Mouse (Mus musculus): ENCODE measurements at regions not wholly inside any gene's neighbourhood (a gene's known extent, or its start where the extent isn't known, plus 50 kb on each side); places are given as distances from the start of the nearest gene placed in this dataset.

DNA sequence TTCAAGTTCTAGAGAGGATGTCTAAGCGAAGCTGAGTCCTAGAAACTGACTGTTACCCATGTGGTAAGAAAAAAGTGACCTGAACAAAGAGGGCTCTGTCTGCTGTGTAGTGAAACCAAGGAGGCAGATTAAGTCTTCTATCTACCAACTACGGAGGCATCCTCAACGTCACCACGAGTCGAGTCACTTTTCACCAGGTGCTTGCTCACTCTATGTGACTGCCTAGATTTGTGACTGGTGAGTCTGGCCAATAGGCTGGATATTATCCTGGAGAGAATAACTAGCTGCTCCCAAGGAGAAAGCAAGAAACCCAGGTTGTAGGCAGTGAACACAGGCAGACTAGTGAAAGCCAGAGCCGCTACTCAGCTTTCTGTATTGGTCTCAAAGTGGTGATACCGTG lies 191.2 kb downstream of the Cd83 start:
- Histone ChIP-seq H3K9ac (no peak overlapping the region), H3K27me3 (no peaks in the 10 kb centered on the region), H3K27ac (no peak overlapping the region), H3K4me1 (replicated peaks) (no peaks in the 10 kb centered on the region), H3K36me3 (no peaks in the 10 kb centered on the region), H3K4me2 (no peak overlapping the region), H3K4me3 (replicated peaks) (no peak overlapping the region), H3K9me3 (replicated peaks) (no peaks in the 10 kb centered on the region)
- 77% methylated on average over 7 of the region's 7 CpGs for WGBS (ENCODE audit: insufficient replicate concordance)
- DNase-seq (no peak), ATAC-seq (ENCODE audit: low read depth) (no peak)

GRCm38 (mm10) chr13:43976676-43977075 lies 192.1 kb downstream of the Cd83 start:
- H3K36me3 ChIP-seq, result no peaks in the 10 kb centered on the region
- H3K9ac ChIP-seq, result no peak overlapping the region
- DNase-seq (no peak), ATAC-seq (ENCODE audit: low read depth) (no peak)
- no peak overlapping the region for H3K4me3 ChIP-seq (replicated peaks)
- H3K4me1 ChIP-seq (replicated peaks), result no peaks in the 10 kb centered on the region
- no peaks in the 10 kb centered on the region for H3K27me3 ChIP-seq
- no peaks in the 10 kb centered on the region for H3K9me3 ChIP-seq (replicated peaks)
- no peak overlapping the region for H3K27ac ChIP-seq
- 48% methylated on average over 7 of the region's 7 CpGs for WGBS (ENCODE audit: insufficient replicate concordance)
- no peak overlapping the region for H3K4me2 ChIP-seq

DNA sequence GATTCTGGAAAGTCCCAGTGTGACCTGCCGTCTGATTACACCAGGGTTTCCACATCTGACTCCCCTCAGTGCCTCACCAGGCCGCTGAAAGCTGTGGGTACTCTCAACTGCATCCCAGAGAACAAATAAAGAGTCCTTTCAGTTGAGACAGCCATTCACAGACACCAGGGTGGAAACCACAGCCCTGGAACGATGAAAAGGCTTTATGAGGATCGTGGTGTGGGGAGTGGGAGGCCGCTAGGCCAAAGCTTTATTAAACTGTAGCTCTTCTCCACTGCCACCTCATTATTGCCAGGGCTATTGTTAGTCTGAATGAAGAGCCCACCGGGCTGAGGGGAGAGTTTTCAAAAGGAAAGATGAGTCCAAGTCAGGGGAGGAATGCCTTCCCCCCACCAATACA lies 202.8 kb downstream of the Cd83 start:
- H3K36me3 ChIP-seq, result no peaks in the 10 kb centered on the region
- H3K27me3 ChIP-seq, result no peaks in the 10 kb centered on the region
- H3K27ac ChIP-seq, result no peak overlapping the region
- no peak for ATAC-seq (ENCODE audit: low read depth)
- H3K4me1 ChIP-seq (replicated peaks), result 0 out of 2 replicates have a peak, but pooled peaks cover 3% of the 10 kb centered on the region
- no peak overlapping the region for H3K4me2 ChIP-seq
- H3K9me3 ChIP-seq (replicated peaks), result no peaks in the 10 kb centered on the region
- 60% methylated on average over 6 of the region's 6 CpGs for WGBS (ENCODE audit: insufficient replicate concordance)
- H3K9ac ChIP-seq, result no peak overlapping the region
- H3K4me3 ChIP-seq (replicated peaks), result no peak overlapping the region
- no peak for DNase-seq

DNA sequence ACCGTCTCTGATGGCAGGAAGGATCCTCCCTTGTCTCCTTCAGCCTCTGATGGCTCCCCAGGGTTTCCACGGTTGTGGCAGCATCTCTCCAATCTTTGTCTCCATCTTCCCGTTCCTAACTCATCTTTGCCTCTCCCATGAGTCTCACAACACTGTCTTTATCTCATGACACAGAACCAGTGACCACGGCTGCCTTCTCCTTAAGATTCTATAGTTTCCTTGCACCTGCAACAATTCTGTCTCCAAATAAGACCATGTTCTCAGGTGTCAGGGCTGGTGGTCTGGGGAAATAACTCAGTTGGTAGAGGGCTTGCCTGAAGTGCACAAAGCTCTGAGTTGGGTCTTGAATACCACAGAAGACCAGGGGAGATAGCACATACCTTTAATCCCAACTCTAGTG lies 203.8 kb downstream of the Cd83 start:
- no peaks in the 10 kb centered on the region for H3K9me3 ChIP-seq (replicated peaks)
- H3K27me3 ChIP-seq, result no peaks in the 10 kb centered on the region
- ATAC-seq (ENCODE audit: low read depth), result no peak
- H3K27ac ChIP-seq, result no peak overlapping the region
- no peak overlapping the region for H3K4me3 ChIP-seq (replicated peaks)
- H3K4me2 ChIP-seq, result no peak overlapping the region
- no peak overlapping the region for H3K9ac ChIP-seq
- H3K4me1 ChIP-seq (replicated peaks), result 0 out of 2 replicates have a peak, but pooled peaks cover 3% of the 10 kb centered on the region
- 50% methylated on average over 4 of the region's 4 CpGs for whole genome bisulfite sequencing (ENCODE audit: insufficient replicate concordance)
- no peaks in the 10 kb centered on the region for H3K36me3 ChIP-seq
- DNase-seq, result no peak

DNA sequence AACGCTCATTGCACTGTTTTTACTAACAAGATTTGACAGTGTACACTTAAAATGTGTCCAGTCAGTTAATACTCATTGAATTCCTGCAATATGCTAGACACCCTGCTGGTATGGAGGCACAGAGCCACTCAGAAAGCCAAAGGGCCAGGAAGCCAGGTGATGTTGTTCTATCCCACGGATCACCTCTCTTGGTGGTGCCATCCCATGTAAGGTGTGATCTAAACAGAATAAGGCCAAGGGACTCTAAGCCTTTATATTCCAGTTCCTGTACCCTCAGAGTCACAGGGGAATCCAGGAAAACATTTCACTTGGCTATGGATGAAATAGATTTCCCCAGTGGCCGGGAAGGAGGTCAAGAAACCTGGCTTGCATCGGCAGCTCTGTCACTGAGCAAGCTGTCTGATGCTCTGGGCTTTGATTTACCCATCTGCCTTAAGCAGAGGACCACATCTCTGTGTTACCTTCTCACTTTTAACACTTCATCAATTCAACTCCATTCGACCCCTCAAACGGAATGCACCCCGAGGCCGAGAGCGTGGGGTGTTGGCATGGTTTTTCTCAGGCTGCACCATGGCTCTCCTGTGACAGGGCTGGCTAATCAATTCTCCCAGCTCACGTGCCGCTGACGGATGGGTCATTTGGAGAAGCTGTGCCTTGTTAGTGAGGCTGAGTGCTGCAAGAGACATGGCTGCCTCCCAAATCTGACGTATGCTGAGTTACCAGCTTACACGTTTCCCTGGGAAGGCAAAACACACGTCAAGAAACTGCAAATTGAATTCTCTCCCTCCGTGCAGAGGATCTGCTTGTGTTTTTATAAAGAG lies 205.9 kb downstream of the Cd83 start:
- DNase-seq (no peak), ATAC-seq (ENCODE audit: low read depth) (no peak)
- Histone ChIP-seq H3K4me1 (replicated peaks) (0 out of 2 replicates have a peak, but pooled peaks cover 3% of the 10 kb centered on the region), H3K36me3 (no peaks in the 10 kb centered on the region), H3K27ac (no peak overlapping the region), H3K27me3 (no peaks in the 10 kb centered on the region), H3K9me3 (replicated peaks) (no peaks in the 10 kb centered on the region), H3K4me2 (no peak overlapping the region), H3K9ac (no peak overlapping the region), H3K4me3 (replicated peaks) (no peak overlapping the region)
- WGBS (ENCODE audit: insufficient replicate concordance), result 61% methylated on average over 16 of the region's 16 CpGs

DNA sequence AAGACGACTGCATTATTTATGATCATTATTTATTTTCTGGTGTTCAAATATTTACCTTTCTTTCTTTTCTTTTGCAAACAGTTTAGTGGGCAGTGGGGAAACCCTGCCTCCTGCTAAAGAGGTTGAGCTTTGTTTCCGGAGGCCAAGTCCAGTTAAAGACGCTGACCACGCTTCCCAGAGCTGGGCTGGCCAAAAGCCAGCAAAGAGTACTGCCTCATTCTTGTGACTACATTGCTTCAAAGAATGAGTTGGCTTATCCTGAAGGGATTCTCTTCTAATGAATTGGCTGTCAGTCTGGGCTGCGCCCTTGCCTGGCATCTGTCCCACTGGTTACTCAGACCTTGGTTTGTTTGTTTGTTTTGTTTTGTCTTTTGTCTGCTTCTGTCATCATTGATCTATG lies 207.2 kb downstream of the Cd83 start:
- Histone ChIP-seq H3K4me1 (replicated peaks) (0 out of 2 replicates have a peak, but pooled peaks cover 3% of the 10 kb centered on the region), H3K36me3 (no peaks in the 10 kb centered on the region), H3K27ac (no peak overlapping the region), H3K9ac (no peak overlapping the region), H3K4me3 (replicated peaks) (no peak overlapping the region), H3K9me3 (replicated peaks) (no peaks in the 10 kb centered on the region), H3K27me3 (no peaks in the 10 kb centered on the region), H3K4me2 (no peak overlapping the region)
- WGBS (ENCODE audit: insufficient replicate concordance), result 52% methylated on average over 5 of the region's 5 CpGs
- no peak for ATAC-seq (ENCODE audit: low read depth)
- DNase-seq, result no peak

GRCm38 (mm10) chr13:43992968-43993367 lies 208.4 kb downstream of the Cd83 start:
- Histone ChIP-seq H3K9me3 (replicated peaks) (no peaks in the 10 kb centered on the region), H3K36me3 (no peaks in the 10 kb centered on the region), H3K9ac (no peak overlapping the region), H3K4me3 (replicated peaks) (no peak overlapping the region), H3K4me2 (no peak overlapping the region), H3K27me3 (no peaks in the 10 kb centered on the region), H3K27ac (no peak overlapping the region), H3K4me1 (replicated peaks) (0 out of 2 replicates have a peak, but pooled peaks cover 3% of the 10 kb centered on the region)
- ATAC-seq (ENCODE audit: low read depth), result no peak
- no peak for DNase-seq

- DNase-seq, result no peak
- 72% methylated on average over 4 of the region's 4 CpGs for WGBS (ENCODE audit: insufficient replicate concordance)
- Histone ChIP-seq H3K27ac (no peak overlapping the region), H3K4me1 (replicated peaks) (0 out of 2 replicates have a peak, but pooled peaks cover 3% of the 10 kb centered on the region), H3K27me3 (no peaks in the 10 kb centered on the region), H3K4me3 (replicated peaks) (no peak overlapping the region), H3K4me2 (no peak overlapping the region), H3K9ac (no peak overlapping the region), H3K9me3 (replicated peaks) (no peaks in the 10 kb centered on the region), H3K36me3 (no peaks in the 10 kb centered on the region)
- no peak for ATAC-seq (ENCODE audit: low read depth)
Observed at GRCm38 (mm10) chr13:43994361-43994760, 209.8 kb downstream of the Cd83 start.

GRCm38 (mm10) chr13:43995623-43996022 lies 211.0 kb downstream of the Cd83 start:
- ATAC-seq (ENCODE audit: low read depth), result no peak
- H3K4me2 ChIP-seq, result no peak overlapping the region
- H3K27ac ChIP-seq, result no peak overlapping the region
- 42% methylated on average over 3 of the region's 3 CpGs for WGBS (ENCODE audit: insufficient replicate concordance)
- no peak for DNase-seq
- no peaks in the 10 kb centered on the region for H3K9me3 ChIP-seq (replicated peaks)
- no peaks in the 10 kb centered on the region for H3K27me3 ChIP-seq
- no peak overlapping the region for H3K9ac ChIP-seq
- H3K36me3 ChIP-seq, result no peaks in the 10 kb centered on the region
- H3K4me1 ChIP-seq (replicated peaks), result 0 out of 2 replicates have a peak, but pooled peaks cover 3% of the 10 kb centered on the region
- H3K4me3 ChIP-seq (replicated peaks), result no peak overlapping the region

- no peak for DNase-seq
- Histone ChIP-seq H3K4me3 (replicated peaks) (no peak overlapping the region), H3K4me1 (replicated peaks) (no peaks in the 10 kb centered on the region), H3K27me3 (no peaks in the 10 kb centered on the region), H3K36me3 (no peaks in the 10 kb centered on the region), H3K9me3 (replicated peaks) (0 out of 2 replicates have a peak, but pooled peaks cover 4% of the 10 kb centered on the region), H3K27ac (no peak overlapping the region), H3K4me2 (no peak overlapping the region), H3K9ac (no peak overlapping the region)
- 77% methylated on average over 12 of the region's 12 CpGs for WGBS (ENCODE audit: insufficient replicate concordance)
- no peak for ATAC-seq (ENCODE audit: low read depth)
Observed at GRCm38 (mm10) chr13:44001861-44002545, 217.4 kb downstream of the Cd83 start.

GRCm38 (mm10) chr13:44012868-44013267 lies 228.3 kb downstream of the Cd83 start:
- ATAC-seq (ENCODE audit: low read depth), result no peak
- Histone ChIP-seq H3K4me1 (replicated peaks) (no peaks in the 10 kb centered on the region), H3K9me3 (replicated peaks) (no peaks in the 10 kb centered on the region), H3K9ac (no peak overlapping the region), H3K27ac (no peak overlapping the region), H3K36me3 (no peaks in the 10 kb centered on the region), H3K27me3 (no peaks in the 10 kb centered on the region), H3K4me2 (no peak overlapping the region), H3K4me3 (replicated peaks) (no peak overlapping the region)
- WGBS (ENCODE audit: insufficient replicate concordance), result 63% methylated on average over 2 of the region's 2 CpGs
- DNase-seq, result no peak
